Mouse (Mus musculus): ENCODE data around the gene Noto.

Gene Noto

DNA sequence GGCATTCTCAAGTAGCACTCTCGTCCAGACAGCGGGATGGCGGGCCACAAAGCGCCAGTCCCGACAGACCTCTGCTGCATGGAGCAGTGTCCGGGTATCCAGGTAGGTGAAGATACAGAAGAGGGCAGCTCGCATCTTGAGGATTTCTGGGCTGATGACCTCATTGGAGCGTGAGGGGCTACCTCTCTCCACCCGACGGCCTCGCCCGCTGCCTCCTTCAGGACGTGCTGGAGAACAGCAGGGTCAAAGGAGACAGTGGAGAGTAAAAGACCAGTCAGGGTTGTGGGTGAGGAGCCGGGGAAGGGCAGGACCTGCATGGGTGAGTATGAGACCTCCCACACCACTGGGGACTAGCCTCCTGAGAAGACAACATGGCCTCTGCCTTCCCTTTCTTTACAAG is 54.7 kb downstream of the Noto start:
- no peak for DNase-seq
